Mouse (Mus musculus): ENCODE results near the gene Foxe3. TPM values are rescaled to one million over a fixed set of nuclear protein-coding genes. Genes with fewer than 3 reads are reported as not detected.
"Not testable (repeated sequence)": the region's sequence is repeated elsewhere in the genome, so short reads cannot be mapped to it uniquely, and the experiment has no call there.

The Foxe3 gene
- polyA plus RNA-seq (2014; fragmentation: Nextera tagmentation; extraction: Ambion mirVana), result not detected in 2 replicates

DNA sequence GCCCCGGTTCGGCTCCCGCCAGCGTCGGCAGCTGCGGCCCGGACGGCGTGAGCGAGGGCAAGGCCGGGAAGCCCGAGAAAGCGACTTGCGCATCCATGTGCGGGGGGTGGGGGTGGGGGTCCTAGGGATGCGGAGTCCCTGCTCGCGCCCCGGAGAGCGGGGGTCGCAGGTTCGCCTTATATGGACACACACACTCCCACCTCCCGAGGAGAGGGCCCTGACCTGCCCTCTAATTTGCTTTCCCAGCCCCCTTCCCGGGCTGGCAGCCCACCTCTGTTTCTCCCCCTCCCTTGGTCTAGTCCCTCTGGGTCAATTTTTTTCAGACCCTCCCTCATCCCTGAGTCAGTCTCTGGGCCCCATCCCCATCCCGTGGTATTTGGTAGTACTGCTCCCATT, at the start of gene Foxe3:
TSS of gene Foxe3 (minus strand) at position 97 of the 396 bp plus-strand sequence.
- no peaks in the 10 kb centered on the region for H3K9me3 ChIP-seq (replicated peaks; ENCODE audit: control insufficient read depth, low read length)
- H3K4me3 ChIP-seq (ENCODE audit: low read depth, low read length), result peak within 1 kb of the TSS; percentile 49
- 2% methylated on average over 16 of the region's 25 CpGs for WGBS (ENCODE audit: insufficient replicate concordance)
- H3K36me3 ChIP-seq (ENCODE audit: control insufficient read depth, insufficient read depth, low read length), result no peaks in the 10 kb centered on the region
- H3K27ac ChIP-seq (ENCODE audit: low read depth, low read length), result no peak within 1 kb of the TSS
- H3K27me3 ChIP-seq (ENCODE audit: control insufficient read depth, insufficient read depth, low read length), result peaks cover 82% of the 10 kb centered on the region
- H3K4me1 ChIP-seq (ENCODE audit: control insufficient read depth, insufficient read depth, low read length), result 0 out of 2 replicates have a peak, but pooled peaks cover 2% of the 10 kb centered on the region
- H3K9ac ChIP-seq (ENCODE audit: low read depth, low read length), result no peak within 1 kb of the TSS
- H3K4me2 ChIP-seq, result peak within 1 kb of the TSS; percentile 76
- ATAC-seq (replicated peaks; ENCODE audit: insufficient number of reproducible peaks, low FRiP score, low TSS enrichment), result no peak

- Histone ChIP-seq H3K9ac (ENCODE audit: low read depth, low read length) (no peak overlapping the region), H3K4me3 (ENCODE audit: low read depth, low read length) (no peak overlapping the region), H3K4me2 (no peak overlapping the region), H3K4me1 (ENCODE audit: control insufficient read depth, insufficient read depth, low read length) (no peaks in the 10 kb centered on the region; the same call in 1 of the 2 replicates), H3K27me3 (ENCODE audit: control insufficient read depth, insufficient read depth, low read length) (no peaks in the 10 kb centered on the region), H3K27ac (ENCODE audit: low read depth, low read length) (no peak overlapping the region), H3K36me3 (ENCODE audit: control insufficient read depth, insufficient read depth, low read length) (peaks cover 2% of the 10 kb centered on the region; the same call in 1 of the 2 replicates), H3K9me3 (replicated peaks; ENCODE audit: control insufficient read depth, low read length) (no peaks in the 10 kb centered on the region)
- 88% methylated on average over 1 of the region's 1 CpGs for WGBS (ENCODE audit: insufficient replicate concordance)
- no peak for ATAC-seq (replicated peaks; ENCODE audit: insufficient number of reproducible peaks, low FRiP score, low TSS enrichment)
These were observed 47.5 kb upstream of the Foxe3 start for GRCm38 (mm10) chr4:114973229-114973740.

- H3K4me1 ChIP-seq (ENCODE audit: control insufficient read depth, insufficient read depth, low read length), result no peaks in the 10 kb centered on the region; the same call in 1 of the 2 replicates
- no peaks in the 10 kb centered on the region for H3K9me3 ChIP-seq (replicated peaks; ENCODE audit: control insufficient read depth, low read length)
- H3K27me3 ChIP-seq (ENCODE audit: control insufficient read depth, insufficient read depth, low read length), result no peaks in the 10 kb centered on the region
- no peak overlapping the region for H3K27ac ChIP-seq (ENCODE audit: low read depth, low read length)
- no peak overlapping the region for H3K4me3 ChIP-seq (ENCODE audit: low read depth, low read length)
- H3K36me3 ChIP-seq (ENCODE audit: control insufficient read depth, insufficient read depth, low read length), result peaks cover 7% of the 10 kb centered on the region
- no peak for ATAC-seq (replicated peaks; ENCODE audit: insufficient number of reproducible peaks, low FRiP score, low TSS enrichment)
- WGBS (ENCODE audit: insufficient replicate concordance), result 94% methylated on average over 5 of the region's 5 CpGs
- H3K9ac ChIP-seq (ENCODE audit: low read depth, low read length), result no peak overlapping the region
- no peak overlapping the region for H3K4me2 ChIP-seq
These were observed 44.9 kb upstream of the Foxe3 start for GRCm38 (mm10) chr4:114970736-114971135.

DNA sequence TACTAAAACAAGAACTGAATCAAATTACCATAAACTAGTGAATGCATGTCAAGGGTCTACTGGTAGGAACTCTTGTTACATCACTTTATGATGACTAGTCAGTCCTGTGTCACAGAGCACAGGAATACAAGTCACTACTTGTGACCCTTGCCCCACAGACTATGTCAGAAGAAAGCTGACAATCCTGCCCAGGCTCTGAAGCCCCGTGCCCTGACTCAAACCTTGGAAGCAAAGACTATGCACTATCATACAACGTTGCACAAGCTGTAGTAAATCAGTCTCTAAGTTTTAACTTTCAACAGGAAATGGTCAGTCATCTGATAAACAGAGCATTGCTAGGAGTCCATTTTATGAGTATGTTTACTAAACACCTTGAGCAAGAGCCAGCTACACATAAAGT, 35.1 kb upstream of the Foxe3 start:
- H3K36me3 ChIP-seq (ENCODE audit: control insufficient read depth, insufficient read depth, low read length); H3K9ac ChIP-seq (ENCODE audit: low read depth, low read length); H3K4me2 ChIP-seq; H3K4me3 ChIP-seq (ENCODE audit: low read depth, low read length); H3K9me3 ChIP-seq (replicated peaks; ENCODE audit: control insufficient read depth, low read length); H3K4me1 ChIP-seq (ENCODE audit: control insufficient read depth, insufficient read depth, low read length); H3K27ac ChIP-seq (ENCODE audit: low read depth, low read length); ATAC-seq (replicated peaks; ENCODE audit: insufficient number of reproducible peaks, low FRiP score, low TSS enrichment); H3K27me3 ChIP-seq (ENCODE audit: control insufficient read depth, insufficient read depth, low read length): not testable (repeated sequence)
- 81% methylated on average over 2 of the region's 2 CpGs for WGBS (ENCODE audit: insufficient replicate concordance)

DNA sequence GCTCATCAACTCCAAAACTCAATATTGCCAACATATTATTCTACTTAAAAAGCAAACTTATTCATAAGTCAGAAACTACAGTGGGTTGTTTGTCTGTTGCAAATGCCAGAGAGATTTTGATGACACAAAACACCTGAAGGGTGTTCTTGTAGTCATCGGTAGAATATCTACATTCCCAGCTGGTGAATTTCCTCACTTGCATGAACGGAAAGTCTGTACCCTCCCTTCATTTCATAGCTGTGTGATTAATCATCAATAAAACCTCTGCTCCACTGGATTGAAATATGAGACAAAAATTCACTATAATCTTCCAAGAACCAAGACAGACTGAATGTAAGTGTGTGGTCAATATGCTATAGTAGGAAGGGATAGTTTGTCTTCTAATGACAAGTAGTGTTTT, 33.7 kb upstream of the Foxe3 start:
- H3K9ac ChIP-seq (ENCODE audit: low read depth, low read length), result no peak overlapping the region
- WGBS (ENCODE audit: insufficient replicate concordance), result 88% methylated on average over 2 of the region's 2 CpGs
- H3K27ac ChIP-seq (ENCODE audit: low read depth, low read length), result no peak overlapping the region
- H3K9me3 ChIP-seq (replicated peaks; ENCODE audit: control insufficient read depth, low read length), result no peaks in the 10 kb centered on the region
- H3K4me2 ChIP-seq, result no peak overlapping the region
- H3K4me3 ChIP-seq (ENCODE audit: low read depth, low read length), result no peak overlapping the region
- ATAC-seq (replicated peaks; ENCODE audit: insufficient number of reproducible peaks, low FRiP score, low TSS enrichment), result no peak
- no peaks in the 10 kb centered on the region for H3K36me3 ChIP-seq (ENCODE audit: control insufficient read depth, insufficient read depth, low read length)
- H3K4me1 ChIP-seq (ENCODE audit: control insufficient read depth, insufficient read depth, low read length), result 0 out of 2 replicates have a peak, but pooled peaks cover 3% of the 10 kb centered on the region
- H3K27me3 ChIP-seq (ENCODE audit: control insufficient read depth, insufficient read depth, low read length), result no peaks in the 10 kb centered on the region

GRCm38 (mm10) chr4:114958786-114959185, 33.0 kb upstream of the Foxe3 start:
- Histone ChIP-seq H3K4me1 (ENCODE audit: control insufficient read depth, insufficient read depth, low read length) (0 out of 2 replicates have a peak, but pooled peaks cover 3% of the 10 kb centered on the region), H3K9ac (ENCODE audit: low read depth, low read length) (no peak overlapping the region), H3K36me3 (ENCODE audit: control insufficient read depth, insufficient read depth, low read length) (no peaks in the 10 kb centered on the region), H3K9me3 (replicated peaks; ENCODE audit: control insufficient read depth, low read length) (no peaks in the 10 kb centered on the region), H3K4me2 (no peak overlapping the region), H3K27ac (ENCODE audit: low read depth, low read length) (no peak overlapping the region), H3K27me3 (ENCODE audit: control insufficient read depth, insufficient read depth, low read length) (no peaks in the 10 kb centered on the region), H3K4me3 (ENCODE audit: low read depth, low read length) (no peak overlapping the region)
- ATAC-seq (replicated peaks; ENCODE audit: insufficient number of reproducible peaks, low FRiP score, low TSS enrichment), result no peak
- 65% methylated on average over 4 of the region's 4 CpGs for WGBS (ENCODE audit: insufficient replicate concordance)

GRCm38 (mm10) chr4:114958231-114958630, 32.4 kb upstream of the Foxe3 start:
- no peaks in the 10 kb centered on the region for H3K27me3 ChIP-seq (ENCODE audit: control insufficient read depth, insufficient read depth, low read length)
- H3K4me3 ChIP-seq (ENCODE audit: low read depth, low read length), result no peak overlapping the region
- H3K4me2 ChIP-seq, result no peak overlapping the region
- H3K4me1 ChIP-seq (ENCODE audit: control insufficient read depth, insufficient read depth, low read length), result 0 out of 2 replicates have a peak, but pooled peaks cover 3% of the 10 kb centered on the region
- WGBS (ENCODE audit: insufficient replicate concordance), result 73% methylated on average over 2 of the region's 2 CpGs
- no peaks in the 10 kb centered on the region for H3K36me3 ChIP-seq (ENCODE audit: control insufficient read depth, insufficient read depth, low read length)
- no peak for ATAC-seq (replicated peaks; ENCODE audit: insufficient number of reproducible peaks, low FRiP score, low TSS enrichment)
- no peaks in the 10 kb centered on the region for H3K9me3 ChIP-seq (replicated peaks; ENCODE audit: control insufficient read depth, low read length)
- no peak overlapping the region for H3K9ac ChIP-seq (ENCODE audit: low read depth, low read length)
- no peak overlapping the region for H3K27ac ChIP-seq (ENCODE audit: low read depth, low read length)

DNA sequence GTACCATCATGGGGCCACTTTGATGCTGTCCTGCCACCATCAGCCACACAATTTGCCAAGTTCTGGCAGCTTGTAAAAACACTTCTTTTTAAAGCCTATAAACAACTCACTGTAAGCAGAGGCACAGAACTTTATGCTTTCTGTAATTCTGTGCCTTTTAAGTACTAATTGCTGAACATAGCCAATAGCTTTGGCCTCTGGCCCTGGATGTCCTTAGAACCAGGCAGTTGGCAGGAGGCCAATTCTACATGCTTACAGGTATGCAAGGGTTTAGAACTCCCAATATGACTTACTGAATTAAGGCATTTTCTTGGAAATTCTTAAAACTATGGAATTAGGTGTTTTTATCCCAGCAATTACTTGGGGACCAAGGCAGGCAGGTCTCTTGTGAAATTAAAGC, 31.6 kb upstream of the Foxe3 start:
- Histone ChIP-seq H3K27me3 (ENCODE audit: control insufficient read depth, insufficient read depth, low read length) (no peaks in the 10 kb centered on the region), H3K4me3 (ENCODE audit: low read depth, low read length) (no peak overlapping the region), H3K4me2 (no peak overlapping the region), H3K9me3 (replicated peaks; ENCODE audit: control insufficient read depth, low read length) (no peaks in the 10 kb centered on the region), H3K36me3 (ENCODE audit: control insufficient read depth, insufficient read depth, low read length) (no peaks in the 10 kb centered on the region), H3K9ac (ENCODE audit: low read depth, low read length) (no peak overlapping the region), H3K27ac (ENCODE audit: low read depth, low read length) (no peak overlapping the region), H3K4me1 (ENCODE audit: control insufficient read depth, insufficient read depth, low read length) (0 out of 2 replicates have a peak, but pooled peaks cover 3% of the 10 kb centered on the region)
- ATAC-seq (replicated peaks; ENCODE audit: insufficient number of reproducible peaks, low FRiP score, low TSS enrichment), result no peak

DNA sequence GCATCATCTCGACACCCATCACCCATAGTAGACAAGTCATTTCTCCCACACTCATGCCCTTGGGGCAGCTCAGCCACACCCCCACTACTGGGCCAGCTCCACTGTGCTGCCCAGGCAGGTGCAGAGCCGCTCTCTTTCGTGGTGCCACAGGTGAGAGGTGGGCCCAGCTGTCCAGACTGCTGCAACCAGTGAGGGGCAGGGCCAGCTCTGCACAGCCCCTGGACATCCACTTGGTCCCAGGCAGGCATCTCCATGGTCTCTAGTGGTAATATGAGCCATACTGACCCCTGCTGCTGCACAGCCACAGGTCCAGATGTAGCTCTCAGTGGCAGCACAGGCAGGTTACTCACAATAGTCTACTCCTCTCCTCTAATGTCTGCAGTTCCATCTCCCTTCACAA, 27.4 kb upstream of the Foxe3 start:
- Histone ChIP-seq H3K4me3 (ENCODE audit: low read depth, low read length) (no peak overlapping the region), H3K9me3 (replicated peaks; ENCODE audit: control insufficient read depth, low read length) (no peaks in the 10 kb centered on the region), H3K9ac (ENCODE audit: low read depth, low read length) (no peak overlapping the region), H3K27me3 (ENCODE audit: control insufficient read depth, insufficient read depth, low read length) (no peaks in the 10 kb centered on the region), H3K27ac (ENCODE audit: low read depth, low read length) (no peak overlapping the region), H3K4me2 (no peak overlapping the region), H3K36me3 (ENCODE audit: control insufficient read depth, insufficient read depth, low read length) (no peaks in the 10 kb centered on the region), H3K4me1 (ENCODE audit: control insufficient read depth, insufficient read depth, low read length) (no peaks in the 10 kb centered on the region)
- WGBS (ENCODE audit: insufficient replicate concordance), result 66% methylated on average over 3 of the region's 3 CpGs
- ATAC-seq (replicated peaks; ENCODE audit: insufficient number of reproducible peaks, low FRiP score, low TSS enrichment), result no peak
